Mouse (Mus musculus) kidney, embryonic 15.5 days (tissue): Measurements from ENCODE around the gene Rtkn2. TPM values are rescaled to one million over a fixed set of nuclear protein-coding genes. Genes with fewer than 3 reads are reported as not detected.

Source experiments
- ATAC-seq: fragments of 200-750 bp; cut with Nextera tagmentation; replicated peaks from 2 replicates; pipeline ENCODE4 v1.8.0; 2017; ENCODE audit warnings: moderate TSS enrichment; ENCODE audit not compliant: low FRiP score
- H3K27ac ChIP-seq: fragments of 300-500 bp; sonication (generic); 2 replicates; pipeline ENCODE4 v1.5.1; 2015; ENCODE audit warnings: mild to moderate bottlenecking, inconsistent platforms
- H3K27me3 ChIP-seq: fragments of 300-500 bp; sonication (generic); 2 replicates; pipeline ENCODE4 v1.6.1; 2015; ENCODE audit warnings: inconsistent platforms
- H3K36me3 ChIP-seq: fragments of 300-500 bp; sonication (generic); 2 replicates; pipeline ENCODE4 v1.6.1; 2015; ENCODE audit warnings: inconsistent platforms
- H3K4me1 ChIP-seq: fragments of 300-500 bp; sonication (generic); 2 replicates; pipeline ENCODE4 v1.6.1; 2015; ENCODE audit warnings: inconsistent platforms
- H3K4me2 ChIP-seq: fragments of 300-500 bp; sonication (generic); 2 replicates; pipeline ENCODE4 v1.6.1; 2015; ENCODE audit warnings: moderate library complexity, mild to moderate bottlenecking, inconsistent platforms
- H3K4me3 ChIP-seq: fragments of 300-500 bp; sonication (generic); replicated peaks from 2 replicates; pipeline ENCODE4 v1.5.1; 2015; ENCODE audit warnings: mild to moderate bottlenecking, inconsistent platforms
- H3K9ac ChIP-seq: fragments of 300-500 bp; sonication (generic); 2 replicates; pipeline ENCODE4 v1.6.1; 2015; ENCODE audit warnings: mild to moderate bottlenecking, inconsistent platforms
- H3K9me3 ChIP-seq: fragments of 300-500 bp; sonication (generic); replicated peaks from 2 replicates; pipeline ENCODE4 v1.6.1; 2016; ENCODE audit warnings: inconsistent platforms
- WGBS: fragments of 180-500 bp; shearing (Covaris S2); methylation state at CpG from one replicate; pipeline ENCODE4 v1.1.7; 2015; ENCODE audit warnings: mixed read lengths; 5-methylcytosine and 5-hydroxymethylcytosine counted together
- polyA plus RNA-seq: library from polyadenylated mRNA; unstranded; fragments of >200 nt; fragmentation: Nextera tagmentation; extraction: Ambion mirVana; gene quantifications from 2 replicates; pipeline ENCODE4 v1.2.1, GENCODE M21; 2015

The Rtkn2 gene
- polyA plus RNA-seq, 1 experiment from 2014 or later: 9.3 TPM

GRCm38 (mm10) chr10:67999170-67999569 lies 19.8 kb downstream of the Rtkn2 start:
- no peak overlapping the region for H3K4me3 ChIP-seq
- H3K9me3 ChIP-seq: no peaks in the 10 kb centered on the region
- H3K36me3 ChIP-seq: no peaks in the 10 kb centered on the region; the same call in 1 of the 2 replicates
- peaks cover 15% of the 10 kb centered on the region for H3K4me1 ChIP-seq
- no peak for ATAC-seq
- no peak overlapping the region for H3K27ac ChIP-seq
- WGBS: 80% methylated on average over 10 of the region's 10 CpGs
- no peak overlapping the region for H3K4me2 ChIP-seq
- H3K27me3 ChIP-seq: no peaks in the 10 kb centered on the region
- H3K9ac ChIP-seq: no peak overlapping the region

GRCm38 (mm10) chr10:68001456-68001855 lies 22.1 kb downstream of the Rtkn2 start:
- Histone ChIP-seq H3K9ac (no peak overlapping the region), H3K4me2 (no peak overlapping the region), H3K27me3 (no peaks in the 10 kb centered on the region), H3K4me3 (no peak overlapping the region), H3K27ac (no peak overlapping the region), H3K36me3 (peaks cover 4% of the 10 kb centered on the region; the same call in 1 of the 2 replicates), H3K9me3 (no peaks in the 10 kb centered on the region), H3K4me1 (peaks cover 10% of the 10 kb centered on the region)
- ATAC-seq: no peak
- WGBS: 93% methylated on average over 6 of the region's 6 CpGs

- 57% methylated on average over 18 of the region's 18 CpGs for WGBS
- Histone ChIP-seq H3K27me3 (no peaks in the 10 kb centered on the region), H3K9ac (no peak overlapping the region), H3K4me2 (peak overlapping the region; percentile 27), H3K27ac (no peak overlapping the region), H3K36me3 (peaks cover 8% of the 10 kb centered on the region), H3K9me3 (no peaks in the 10 kb centered on the region), H3K4me3 (no peak overlapping the region), H3K4me1 (peaks cover 4% of the 10 kb centered on the region)
- no peak for ATAC-seq
Observed at GRCm38 (mm10) chr10:68003651-68004422, 24.5 kb downstream of the Rtkn2 start.

- H3K9me3 ChIP-seq: no peaks in the 10 kb centered on the region
- WGBS: 84% methylated on average over 17 of the region's 17 CpGs
- H3K9ac ChIP-seq: no peak overlapping the region
- H3K4me2 ChIP-seq: no peak overlapping the region
- no peaks in the 10 kb centered on the region for H3K27me3 ChIP-seq
- H3K36me3 ChIP-seq: peaks cover 14% of the 10 kb centered on the region; the same call in 1 of the 2 replicates
- H3K4me3 ChIP-seq: no peak overlapping the region
- no peak overlapping the region for H3K27ac ChIP-seq
- H3K4me1 ChIP-seq: peaks cover 4% of the 10 kb centered on the region
- ATAC-seq: no peak
Observed at GRCm38 (mm10) chr10:68005404-68005803, 26.0 kb downstream of the Rtkn2 start.

- H3K4me1 ChIP-seq: peaks cover 4% of the 10 kb centered on the region
- no peaks in the 10 kb centered on the region for H3K9me3 ChIP-seq
- H3K4me3 ChIP-seq: no peak overlapping the region
- 81% methylated on average over 11 of the region's 11 CpGs for WGBS
- peaks cover 23% of the 10 kb centered on the region for H3K36me3 ChIP-seq
- no peaks in the 10 kb centered on the region for H3K27me3 ChIP-seq
- no peak for ATAC-seq
- no peak overlapping the region for H3K27ac ChIP-seq
- H3K9ac ChIP-seq: no peak overlapping the region
- H3K4me2 ChIP-seq: no peak overlapping the region
Observed at GRCm38 (mm10) chr10:68006491-68006890, 27.1 kb downstream of the Rtkn2 start.

- Histone ChIP-seq H3K27ac (no peak overlapping the region), H3K27me3 (no peaks in the 10 kb centered on the region), H3K9me3 (no peaks in the 10 kb centered on the region), H3K4me1 (peaks cover 4% of the 10 kb centered on the region), H3K4me3 (no peak overlapping the region), H3K36me3 (peaks cover 30% of the 10 kb centered on the region), H3K4me2 (no peak overlapping the region), H3K9ac (no peak overlapping the region)
- WGBS: 94% methylated on average over 6 of the region's 6 CpGs
- no peak for ATAC-seq
Observed at GRCm38 (mm10) chr10:68007103-68007502, 27.7 kb downstream of the Rtkn2 start.

- no peak for ATAC-seq
- Histone ChIP-seq H3K36me3 (peaks cover 32% of the 10 kb centered on the region), H3K4me1 (peaks cover 4% of the 10 kb centered on the region), H3K9ac (no peak overlapping the region), H3K4me2 (no peak overlapping the region), H3K9me3 (no peaks in the 10 kb centered on the region), H3K27me3 (no peaks in the 10 kb centered on the region), H3K27ac (no peak overlapping the region), H3K4me3 (no peak overlapping the region)
- WGBS: 75% methylated on average over 13 of the region's 13 CpGs
Observed at GRCm38 (mm10) chr10:68008198-68008955, 29.0 kb downstream of the Rtkn2 start.

GRCm38 (mm10) chr10:68009301-68009700 lies 29.9 kb downstream of the Rtkn2 start:
- Histone ChIP-seq H3K4me1 (no peaks in the 10 kb centered on the region), H3K4me3 (no peak overlapping the region), H3K9ac (no peak overlapping the region), H3K27ac (no peak overlapping the region), H3K9me3 (no peaks in the 10 kb centered on the region), H3K36me3 (peaks cover 32% of the 10 kb centered on the region), H3K4me2 (no peak overlapping the region), H3K27me3 (no peaks in the 10 kb centered on the region)
- ATAC-seq: no peak
- WGBS: 90% methylated on average over 9 of the region's 9 CpGs

- Histone ChIP-seq H3K27me3 (no peaks in the 10 kb centered on the region), H3K4me2 (no peak overlapping the region), H3K27ac (no peak overlapping the region), H3K9me3 (no peaks in the 10 kb centered on the region), H3K9ac (no peak overlapping the region), H3K4me3 (no peak overlapping the region), H3K36me3 (peaks cover 32% of the 10 kb centered on the region), H3K4me1 (no peaks in the 10 kb centered on the region)
- ATAC-seq: no peak
- WGBS: 83% methylated on average over 7 of the region's 7 CpGs
Observed at GRCm38 (mm10) chr10:68009867-68010266, 30.5 kb downstream of the Rtkn2 start.

GRCm38 (mm10) chr10:68013137-68013536 lies 33.8 kb downstream of the Rtkn2 start:
- ATAC-seq: no peak
- Histone ChIP-seq H3K4me3 (no peak overlapping the region), H3K9ac (no peak overlapping the region), H3K4me1 (no peaks in the 10 kb centered on the region), H3K27ac (no peak overlapping the region), H3K36me3 (peaks cover 24% of the 10 kb centered on the region), H3K4me2 (no peak overlapping the region), H3K27me3 (no peaks in the 10 kb centered on the region), H3K9me3 (no peaks in the 10 kb centered on the region)
- 91% methylated on average over 2 of the region's 2 CpGs for WGBS

GRCm38 (mm10) chr10:68020755-68021154 lies 41.4 kb downstream of the Rtkn2 start:
- H3K27me3 ChIP-seq: no peaks in the 10 kb centered on the region
- no peaks in the 10 kb centered on the region for H3K4me1 ChIP-seq
- H3K4me3 ChIP-seq: no peak overlapping the region
- H3K9me3 ChIP-seq: no peaks in the 10 kb centered on the region
- no peak overlapping the region for H3K4me2 ChIP-seq
- 82% methylated on average over 2 of the region's 2 CpGs for whole genome bisulfite sequencing
- ATAC-seq: no peak
- peaks cover 13% of the 10 kb centered on the region for H3K36me3 ChIP-seq
- H3K27ac ChIP-seq: no peak overlapping the region
- no peak overlapping the region for H3K9ac ChIP-seq

- H3K27ac ChIP-seq: no peak overlapping the region
- H3K4me3 ChIP-seq: no peak overlapping the region
- no peak for ATAC-seq
- no peaks in the 10 kb centered on the region for H3K27me3 ChIP-seq
- peaks cover 22% of the 10 kb centered on the region for H3K4me1 ChIP-seq
- WGBS: 81% methylated on average over 3 of the region's 3 CpGs
- H3K4me2 ChIP-seq: no peak overlapping the region
- H3K9me3 ChIP-seq: no peaks in the 10 kb centered on the region
- no peaks in the 10 kb centered on the region for H3K36me3 ChIP-seq
- H3K9ac ChIP-seq: no peak overlapping the region
Observed at GRCm38 (mm10) chr10:68025660-68026059, 46.3 kb downstream of the Rtkn2 start.
